In the genomic region with DNA sequence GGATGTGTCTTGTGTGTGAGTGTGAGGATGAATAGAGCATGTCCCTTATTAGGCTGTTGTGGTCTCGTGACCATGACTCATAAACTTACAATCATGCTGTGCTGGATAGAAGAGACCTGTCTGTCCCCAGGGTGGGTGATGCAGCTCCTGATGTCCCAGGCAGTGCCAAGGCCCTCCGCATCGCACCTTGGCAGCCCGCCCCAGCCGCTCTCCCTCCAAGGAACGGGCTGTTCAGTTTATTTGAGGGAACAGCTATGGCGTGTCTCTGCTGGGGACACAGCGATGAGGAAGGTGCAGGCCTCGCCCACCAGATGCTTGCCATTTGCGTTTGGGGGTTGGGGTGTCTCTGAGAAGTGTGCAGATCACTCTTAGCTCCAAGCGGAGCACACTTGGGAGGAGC, we compare ENCODE assay signal across 14 mouse cellular contexts. TPM values are rescaled to one million over a fixed set of nuclear protein-coding genes. Genes with fewer than 3 reads are reported as not detected.
DNase-seq lines count a peak whose midpoint lies in the region; ATAC-seq and TF ChIP-seq lines count a peak whose summit lies in the region.
"Had no signal": no experiment of that assay in that cellular context is flagged by ENCODE, and none has a peak within 500 bp of the region (broad histone marks: within the 10 kb centered on the region; RNA-seq: fewer than 3 reads in every experiment).

No protein-coding gene starts in this region.

- H3K4me3 ChIP-seq in lung, postnatal 0 days (ENCODE audit: low read depth, low read length): no peak overlapping the region
- H3K4me3 ChIP-seq in hindbrain, embryonic 10.5 days: no peak overlapping the region
- no peak overlapping the region for H3K4me3 ChIP-seq in midbrain, embryonic 11.5 days (ENCODE audit: low read depth, low read length)
- H3K4me3 ChIP-seq: midbrain, embryonic 13.5 days; neural tube, embryonic 13.5 days had no signal

- WGBS in lung, postnatal 0 days: 54% methylated on average over 11 of the region's 11 CpGs
- 77% methylated on average over 11 of the region's 11 CpGs for WGBS in hindbrain, embryonic 10.5 days
- WGBS in midbrain, embryonic 11.5 days: 80% methylated on average over 11 of the region's 11 CpGs

- no peaks in the 10 kb centered on the region for H3K27me3 ChIP-seq in lung, postnatal 0 days (replicated peaks; ENCODE audit: insufficient read depth, low read length)
- H3K27me3 ChIP-seq in hindbrain, embryonic 10.5 days (ENCODE audit: insufficient read depth, poor library complexity, severe bottlenecking): 0 out of 2 replicates have a peak, but pooled peaks cover 3% of the 10 kb centered on the region
- H3K27me3 ChIP-seq in midbrain, embryonic 11.5 days (ENCODE audit: control insufficient read depth, insufficient read depth, low read length): no peaks in the 10 kb centered on the region
- H3K27me3 ChIP-seq: midbrain, embryonic 13.5 days; neural tube, embryonic 13.5 days had no signal

- H3K4me2 ChIP-seq in lung, postnatal 0 days (replicated peaks; ENCODE audit: low read depth, low read length): no peak overlapping the region
- H3K4me2 ChIP-seq in midbrain, embryonic 11.5 days: no peak overlapping the region
- H3K4me2 ChIP-seq: midbrain, embryonic 13.5 days; neural tube, embryonic 13.5 days had no signal

- no peaks in the 10 kb centered on the region for H3K36me3 ChIP-seq in lung, postnatal 0 days (ENCODE audit: insufficient read depth, low read length)
- 0 out of 2 replicates have a peak, but pooled peaks cover 2% of the 10 kb centered on the region for H3K36me3 ChIP-seq in hindbrain, embryonic 10.5 days
- no peaks in the 10 kb centered on the region for H3K36me3 ChIP-seq in midbrain, embryonic 11.5 days (ENCODE audit: control insufficient read depth, insufficient read depth, low read length)

- H3K4me1 ChIP-seq in lung, postnatal 0 days (ENCODE audit: insufficient read depth, low read depth, low read length): no peaks in the 10 kb centered on the region
- peaks cover 16% of the 10 kb centered on the region for H3K4me1 ChIP-seq in hindbrain, embryonic 10.5 days (replicated peaks)
- no peaks in the 10 kb centered on the region for H3K4me1 ChIP-seq in midbrain, embryonic 11.5 days (ENCODE audit: control insufficient read depth, insufficient read depth, low read length)

- no peak overlapping the region for H3K9ac ChIP-seq in lung, postnatal 0 days (replicated peaks; ENCODE audit: low read depth)
- no peak overlapping the region for H3K9ac ChIP-seq in midbrain, embryonic 11.5 days (ENCODE audit: low read length)
- H3K9ac ChIP-seq: liver, embryonic 14.5 days; midbrain, embryonic 13.5 days; neural tube, embryonic 13.5 days had no signal

- H3K9me3 ChIP-seq in lung, postnatal 0 days (ENCODE audit: low read length): no peaks in the 10 kb centered on the region
- H3K9me3 ChIP-seq in hindbrain, embryonic 10.5 days: no peaks in the 10 kb centered on the region
- H3K9me3 ChIP-seq in midbrain, embryonic 11.5 days (ENCODE audit: control insufficient read depth, low read length): no peaks in the 10 kb centered on the region
- H3K9me3 ChIP-seq: midbrain, embryonic 13.5 days; neural tube, embryonic 13.5 days had no signal

- ATAC-seq in lung, postnatal 0 days: peak; percentile 69
- ATAC-seq in midbrain, embryonic 11.5 days (ENCODE audit: low FRiP score): no peak
- ATAC-seq: midbrain, embryonic 13.5 days had no signal

- peak; percentile 17; the same call in 1 of the 2 replicates for TF ChIP-seq EP300 in lung, postnatal 0 days (IDR thresholded peaks at IDR 0.05)

- peak; percentile 73 to 81 for DNase-seq in cerebellum, postnatal 10 days
- no peak for DNase-seq in cerebellum, adult 9-10 months
- DNase-seq in lung, postnatal 0 days (ENCODE audit: low spot score): peak; percentile 22
- DNase-seq in lung, postnatal 25 days (ENCODE audit: low spot score): no peak
- peak; percentile 44 for DNase-seq in gastrocnemius, postnatal 10 days
- DNase-seq in lung, postnatal 4 days: peak; percentile 9 to 55
- DNase-seq in hindbrain, embryonic 10.5 days (ENCODE audit: low spot score): no peak
- no peak for DNase-seq in midbrain, embryonic 11.5 days (ENCODE audit: low spot score, missing footprints)
- DNase-seq: kidney, postnatal 25 days; right cerebral cortex, postnatal 4 days; thymus, adult 18-20 months had no signal

- TF ChIP-seq CTCF in lung, postnatal 0 days (IDR thresholded peaks at IDR 0.05): no peak

- H3K27ac ChIP-seq in lung, postnatal 0 days (ENCODE audit: low read length): no peak overlapping the region
- no peak overlapping the region for H3K27ac ChIP-seq in hindbrain, embryonic 10.5 days
- no peak overlapping the region for H3K27ac ChIP-seq in midbrain, embryonic 11.5 days (ENCODE audit: low read depth, low read length)
- H3K27ac ChIP-seq: liver, embryonic 14.5 days; midbrain, embryonic 13.5 days; neural tube, embryonic 13.5 days had no signal

RNA-seq across cellular contexts. Expression of gene Adcy5, which starts 28.5 kb away (rescaled TPM):
- polyA plus RNA-seq in lung, postnatal 0 days (2015; fragmentation: Nextera tagmentation; extraction: Ambion mirVana): 0.48 and 0.63 TPM in 2 replicates
- total RNA-seq in gastrocnemius, postnatal 10 days (2021): 1 to 10 TPM; 2.4 to 3.1 TPM
- 0.80 and 1.9 TPM in 2 replicates for polyA plus RNA-seq in hindbrain, embryonic 10.5 days (2016; fragmentation: Nextera tagmentation; extraction: Ambion mirVana)
- polyA plus RNA-seq in midbrain, embryonic 11.5 days (2014; fragmentation: Nextera tagmentation; extraction: Ambion mirVana): 1.7 TPM in 2 replicates

Comparison
In these comparisons a context has a peak if more than half of its experiments do, and no peak if none do; other contexts are left out.
1. DNase-seq: peak in cerebellum, postnatal 10 days (2 of 2), lung, postnatal 0 days (single experiment), gastrocnemius, postnatal 10 days (single experiment) and lung, postnatal 4 days (2 of 2); none in cerebellum, adult 9-10 months (single experiment), lung, postnatal 25 days (single experiment), hindbrain, embryonic 10.5 days (single experiment) and midbrain, embryonic 11.5 days (single experiment).